8 mouse cellular contexts compared by ENCODE assay signal in the genomic region with DNA sequence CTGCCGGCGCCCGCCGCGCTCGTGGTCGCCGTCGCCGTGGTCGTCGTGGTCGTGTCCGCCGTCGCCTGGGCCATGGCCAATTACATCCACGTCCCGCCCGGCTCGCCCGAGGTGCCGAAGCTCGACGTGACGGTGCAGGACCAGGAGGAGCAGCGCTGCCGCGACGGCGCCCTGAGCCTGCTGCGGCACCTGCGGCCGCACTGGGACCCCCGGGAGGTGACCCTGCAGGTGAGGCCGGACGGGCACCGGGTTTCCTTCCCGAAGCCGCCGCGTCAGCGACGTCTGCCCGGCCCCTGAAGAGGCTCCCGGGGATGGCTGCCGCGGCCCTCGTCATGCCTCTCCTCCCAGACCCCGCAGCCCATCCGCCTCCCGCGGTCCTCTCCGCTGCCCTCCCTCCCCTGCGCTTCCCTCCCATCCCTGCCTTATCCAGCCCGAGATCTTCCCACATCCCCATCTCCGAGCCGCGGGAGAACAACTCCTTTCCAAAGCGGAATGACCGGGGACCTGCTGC. TPM values are rescaled to one million over a fixed set of nuclear protein-coding genes. Genes with fewer than 3 reads are reported as not detected.
A peak's percentile ranks its signal among the peaks of the same experiment; 100 is the strongest.
DNase-seq lines count a peak whose midpoint lies in the region; ATAC-seq and TF ChIP-seq lines count a peak whose summit lies in the region.

No protein-coding gene starts in this region.

- no peak for DNase-seq in gastrocnemius, adult 2 months
- DNase-seq in gastrocnemius, postnatal 36 days, result no peak
- peak; percentile 52 for DNase-seq in 416B (ENCODE audit: low read depth)
- DNase-seq in hindbrain, embryonic 11.5 days (ENCODE audit: low spot score), result peak; percentile 73

- ATAC-seq in hindbrain, embryonic 11.5 days (ENCODE audit: low FRiP score), result peak; percentile 83
- peak; percentile 70 for ATAC-seq in liver, embryonic 12.5 days
- peak; percentile 49 for ATAC-seq in neural tube, embryonic 14.5 days (ENCODE audit: low read depth)
- ATAC-seq in megakaryocyte progenitor cell, adult 5-6 weeks (replicated peaks; ENCODE audit: poor library complexity), result no peak

- H3K27me3 ChIP-seq in hindbrain, embryonic 11.5 days (ENCODE audit: control insufficient read depth, insufficient read depth, low read length), result no peaks in the 10 kb centered on the region; the same call in 1 of the 2 replicates
- H3K27me3 ChIP-seq in liver, embryonic 12.5 days (replicated peaks), result no peaks in the 10 kb centered on the region
- no peaks in the 10 kb centered on the region for H3K27me3 ChIP-seq in neural tube, embryonic 14.5 days (ENCODE audit: control insufficient read depth, insufficient read depth, low read length)

- H3K27ac ChIP-seq in gastrocnemius, adult 2 months, result peak overlapping the region; percentile 99
- peak overlapping the region; percentile 94 for H3K27ac ChIP-seq in cortical plate, adult 2 months (ENCODE audit: insufficient read depth, low read length)
- peak overlapping the region; percentile 91 for H3K27ac ChIP-seq in hindbrain, embryonic 11.5 days (ENCODE audit: low read depth, low read length)
- peak overlapping the region; percentile 96 for H3K27ac ChIP-seq in liver, embryonic 12.5 days
- H3K27ac ChIP-seq in neural tube, embryonic 14.5 days (ENCODE audit: low read depth, low read length), result peak overlapping the region; percentile 93

- H3K9me3 ChIP-seq in hindbrain, embryonic 11.5 days (ENCODE audit: control insufficient read depth, low read length), result no peaks in the 10 kb centered on the region
- H3K9me3 ChIP-seq in liver, embryonic 12.5 days (replicated peaks), result no peaks in the 10 kb centered on the region
- H3K9me3 ChIP-seq in neural tube, embryonic 14.5 days (ENCODE audit: control insufficient read depth, low read length), result no peaks in the 10 kb centered on the region

- no peak for TF ChIP-seq POLR2A in cortical plate, adult 2 months (IDR thresholded peaks at IDR 0.05; ENCODE audit: extremely low read depth, insufficient read depth, low read length)

- peak overlapping the region; percentile 83 for H3K4me2 ChIP-seq in hindbrain, embryonic 11.5 days (replicated peaks; ENCODE audit: low read depth, low read length)
- peak overlapping the region; percentile 89 for H3K4me2 ChIP-seq in liver, embryonic 12.5 days
- H3K4me2 ChIP-seq in neural tube, embryonic 14.5 days (ENCODE audit: low read depth, low read length), result peak overlapping the region; percentile 74

- peaks cover 2% of the 10 kb centered on the region; the same call in 1 of the 2 replicates for H3K36me3 ChIP-seq in hindbrain, embryonic 11.5 days (ENCODE audit: control insufficient read depth, insufficient read depth, low read length)
- H3K36me3 ChIP-seq in liver, embryonic 12.5 days, result peaks cover 29% of the 10 kb centered on the region
- H3K36me3 ChIP-seq in neural tube, embryonic 14.5 days (ENCODE audit: control insufficient read depth, insufficient read depth, low read length), result no peaks in the 10 kb centered on the region

- peak overlapping the region; percentile 87 for H3K9ac ChIP-seq in hindbrain, embryonic 11.5 days (ENCODE audit: low read depth, low read length)
- peak overlapping the region; percentile 93 for H3K9ac ChIP-seq in liver, embryonic 12.5 days
- H3K9ac ChIP-seq in neural tube, embryonic 14.5 days (replicated peaks; ENCODE audit: low read depth, low read length), result peak overlapping the region; percentile 91

- WGBS in hindbrain, embryonic 11.5 days, result under 1% methylated on average over 54 of the region's 60 CpGs
- under 1% methylated on average over 58 of the region's 60 CpGs for WGBS in liver, embryonic 12.5 days (ENCODE audit: insufficient replicate concordance)
- under 1% methylated on average over 56 of the region's 60 CpGs for WGBS in neural tube, embryonic 14.5 days

- no peak for TF ChIP-seq CTCF in gastrocnemius, adult 2 months (IDR thresholded peaks at IDR 0.05)
- TF ChIP-seq CTCF in cortical plate, adult 2 months (IDR thresholded peaks at IDR 0.05; ENCODE audit: extremely low read depth, insufficient read depth, low read length), result no peak

- peak overlapping the region; percentile 93 for H3K4me3 ChIP-seq in gastrocnemius, adult 2 months
- H3K4me3 ChIP-seq in cortical plate, adult 2 months (ENCODE audit: insufficient read depth, low read length), result peak overlapping the region; percentile 39
- H3K4me3 ChIP-seq in hindbrain, embryonic 11.5 days (ENCODE audit: low read depth, low read length), result peak overlapping the region; percentile 80
- H3K4me3 ChIP-seq in liver, embryonic 12.5 days, result peak overlapping the region; percentile 91
- peak overlapping the region; percentile 86 for H3K4me3 ChIP-seq in neural tube, embryonic 14.5 days (ENCODE audit: low read depth, low read length)

- H3K4me1 ChIP-seq in cortical plate, adult 2 months (ENCODE audit: control insufficient read depth, insufficient read depth, low read length), result peaks cover 9% of the 10 kb centered on the region
- H3K4me1 ChIP-seq in hindbrain, embryonic 11.5 days (replicated peaks; ENCODE audit: control insufficient read depth, insufficient read depth, low read length), result no peaks in the 10 kb centered on the region
- peaks cover 66% of the 10 kb centered on the region for H3K4me1 ChIP-seq in liver, embryonic 12.5 days
- peaks cover 12% of the 10 kb centered on the region; the same call in 1 of the 2 replicates for H3K4me1 ChIP-seq in neural tube, embryonic 14.5 days (ENCODE audit: control insufficient read depth, insufficient read depth, low read length)

- intact Hi-C loops in gastrocnemius, adult 2 months (cut with DNase I), result loop anchor here (2.0 kb wide), 1 partner anchor 69 kb away; no protein-coding TSS in a partner anchor
- intact Hi-C loops in gastrocnemius, postnatal 36 days (cut with DNase I), result loop anchor here (2.0 kb wide), 1 partner anchor 67 kb away; the partner anchor contains the start of gene C2cd5

RNA-seq across cellular contexts. Expression of gene Etnk1, which starts 0.4 kb away (rescaled TPM):
- total RNA-seq in gastrocnemius, adult 2 months (2021), result 10 to 100 TPM; 15.1 to 21.7 TPM
- total RNA-seq in gastrocnemius, postnatal 36 days (2021), result 10 to 100 TPM; 13.7 to 15.2 TPM
- 172 and 174 TPM in 2 replicates for polyA plus RNA-seq in cortical plate, adult 2 months (2012; rRNA removed)
- 35.5 and 35.9 TPM in 2 replicates for polyA plus RNA-seq in hindbrain, embryonic 11.5 days (2014; fragmentation: Nextera tagmentation; extraction: Ambion mirVana)
- polyA plus RNA-seq in liver, embryonic 12.5 days (2016; fragmentation: Nextera tagmentation; extraction: Ambion mirVana), result 17.4 and 17.5 TPM in 2 replicates
- polyA plus RNA-seq in neural tube, embryonic 14.5 days (2014; fragmentation: Nextera tagmentation; extraction: Ambion mirVana), result 64.1 and 70.7 TPM in 2 replicates
- 46.9 and 55.3 TPM in 2 replicates for total RNA-seq in megakaryocyte progenitor cell, adult 5-6 weeks (2015)
- total RNA-seq in megakaryocyte progenitor cell, adult 5-6 weeks (2017), result 50.9 and 65.1 TPM in 2 replicates

Comparison
In these comparisons a context has a peak if more than half of its experiments do, and no peak if none do; other contexts are left out.
1. DNase-seq: peak in 416B (single experiment) and hindbrain, embryonic 11.5 days (single experiment); none in gastrocnemius, adult 2 months (single experiment) and gastrocnemius, postnatal 36 days (0 of 2).
2. H3K4me3 ChIP-seq: peak in every context shown above with its lines; median percentile 93 in gastrocnemius, adult 2 months; 91 in liver, embryonic 12.5 days; 86 in neural tube, embryonic 14.5 days; 80 in hindbrain, embryonic 11.5 days; 39 in cortical plate, adult 2 months.
3. Peak in every context shown above with its lines, with median percentiles within 50 percentile points of each other: H3K27ac ChIP-seq, H3K4me2 ChIP-seq and H3K9ac ChIP-seq.